Mouse (Mus musculus) bone marrow, adult 2 months (tissue): ENCODE results near the gene Skiv2l.

ENCODE experiments used
- CTCF ChIP-seq: fragments of 200-500 bp; IDR thresholded peaks from 2 replicates; pipeline ENCODE4 v1.5.1; 2011; ENCODE audit warnings: low read length, control low read depth; ENCODE audit not compliant: control insufficient read depth, insufficient read depth
- POLR2A ChIP-seq: fragments of 200-500 bp; IDR thresholded peaks from 2 replicates; pipeline ENCODE4 v1.6.1; 2011; ENCODE audit warnings: low read depth, mild to moderate bottlenecking, control low read depth, low read length, borderline replicate concordance; ENCODE audit not compliant: control insufficient read depth

DNA sequence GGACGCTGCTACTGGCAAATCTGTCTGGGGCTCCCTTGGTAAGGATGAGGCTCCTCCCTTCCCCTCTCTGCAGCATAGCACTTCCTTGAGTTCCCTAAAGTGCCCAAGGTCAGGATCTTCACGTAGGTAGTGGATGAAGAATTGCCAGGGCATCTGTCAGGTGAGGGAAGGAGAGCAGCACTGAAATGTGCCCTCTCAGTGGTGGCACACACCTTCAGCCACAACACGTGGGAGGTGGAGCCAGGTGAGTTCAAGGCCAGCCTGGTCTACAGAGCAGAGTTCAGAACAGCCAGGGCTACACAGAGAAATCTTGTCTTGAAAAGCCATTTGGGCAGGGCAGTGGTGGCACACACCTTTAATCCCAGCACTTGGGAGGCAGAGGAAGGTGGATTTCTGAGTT lies 4.8 kb upstream of the Skiv2l start:
- no peak for TF ChIP-seq CTCF
- no peak for TF ChIP-seq POLR2A
